Mouse (Mus musculus) left cerebral cortex, postnatal 4 days (tissue): ENCODE data around the gene Gtf3c4. TPM values are rescaled to one million over a fixed set of nuclear protein-coding genes. Genes with fewer than 3 reads are reported as not detected.

ENCODE experiments used
- DNase-seq: peaks from one replicate; pipeline ENCODE4 v3.0.0-alpha.2; 2022
- intact Hi-C: fragments of 180-260 bp; cut with DNase I; formaldehyde crosslinking; loops from one replicate; pipeline ENCODE4 v1.15.1; 2025
- total RNA-seq, 2 experiments: library from RNA; stranded (reverse); gene quantifications; 2 replicates each; pipeline ENCODE4 v1.2.3; 2021

Gene Gtf3c4
- total RNA-seq: 10 to 100 TPM; 46.9 to 52.2 TPM

DNA sequence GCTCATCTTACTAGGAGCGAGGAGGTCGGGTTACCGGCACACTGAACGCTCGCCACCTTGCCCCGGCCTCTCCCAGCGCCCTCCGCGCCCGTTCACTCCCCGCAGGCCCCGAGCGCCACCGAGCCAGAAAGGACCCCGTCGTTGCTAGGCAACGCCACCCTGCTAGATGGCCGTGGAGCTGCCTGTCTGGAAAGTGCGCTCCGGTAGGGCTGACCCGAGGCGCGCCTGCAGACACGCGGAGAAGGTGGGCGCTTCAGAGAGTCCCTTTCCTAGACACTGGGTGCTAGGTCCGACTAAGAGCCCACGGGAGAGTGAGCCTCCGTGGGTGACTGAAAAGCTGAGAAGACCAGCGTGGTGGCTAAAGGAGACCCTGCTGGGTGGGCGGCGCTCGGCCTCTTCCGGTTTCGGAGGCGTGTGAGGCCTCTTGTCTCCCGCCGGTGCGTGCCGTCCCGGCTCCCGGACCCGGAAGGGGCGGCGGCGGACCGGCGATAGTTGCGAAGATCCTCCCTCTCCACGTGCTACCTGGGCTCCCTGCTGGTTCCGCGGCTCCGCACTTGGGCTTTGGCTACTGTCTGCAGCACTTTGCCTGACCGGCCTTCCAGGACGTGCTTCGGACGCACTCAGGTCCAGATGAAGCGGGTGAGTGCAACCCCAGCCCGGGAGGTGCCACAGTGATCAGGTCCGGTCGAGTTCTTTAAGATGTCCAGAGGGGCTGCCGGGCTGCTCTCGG, at the start of gene Gtf3c4, which contains the start of gene Ddx31:
TSS of gene Gtf3c4 (minus strand) at position 139 of the 730 bp plus-strand sequence.
TSS of gene Ddx31 (plus strand) at position 185 of the 730 bp plus-strand sequence.
- intact Hi-C loops: loop anchor here (5.0 to 10.0 kb wide), 2 partner anchors 83 to 156 kb away; no protein-coding TSS in a partner anchor

DNA sequence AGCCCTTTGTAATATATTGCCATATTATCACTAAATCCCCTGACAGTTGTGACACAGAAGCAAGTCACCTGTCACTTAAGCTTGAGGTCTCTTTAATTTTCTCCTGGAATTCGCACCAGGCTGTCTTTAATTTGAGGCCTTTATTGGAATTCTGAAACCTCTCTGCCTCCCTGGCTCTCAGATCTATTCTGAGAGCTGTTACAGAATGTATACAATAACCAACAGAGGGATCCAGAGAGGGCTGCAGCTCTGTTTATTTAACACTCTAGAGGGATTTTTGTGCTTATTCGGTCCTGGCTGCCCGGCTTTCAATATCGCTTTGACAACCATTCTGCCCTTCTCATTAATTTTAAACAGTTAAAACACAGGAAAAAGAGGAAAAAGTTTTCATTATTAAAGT, 44.8 kb upstream of the Gtf3c4 start:
- DNase-seq: no peak
- intact Hi-C loops: no loop called here

More for the DNA sequence above, at the start of gene Gtf3c4, which contains the start of gene Ddx31:
- peak; percentile 95 for DNase-seq

DNA sequence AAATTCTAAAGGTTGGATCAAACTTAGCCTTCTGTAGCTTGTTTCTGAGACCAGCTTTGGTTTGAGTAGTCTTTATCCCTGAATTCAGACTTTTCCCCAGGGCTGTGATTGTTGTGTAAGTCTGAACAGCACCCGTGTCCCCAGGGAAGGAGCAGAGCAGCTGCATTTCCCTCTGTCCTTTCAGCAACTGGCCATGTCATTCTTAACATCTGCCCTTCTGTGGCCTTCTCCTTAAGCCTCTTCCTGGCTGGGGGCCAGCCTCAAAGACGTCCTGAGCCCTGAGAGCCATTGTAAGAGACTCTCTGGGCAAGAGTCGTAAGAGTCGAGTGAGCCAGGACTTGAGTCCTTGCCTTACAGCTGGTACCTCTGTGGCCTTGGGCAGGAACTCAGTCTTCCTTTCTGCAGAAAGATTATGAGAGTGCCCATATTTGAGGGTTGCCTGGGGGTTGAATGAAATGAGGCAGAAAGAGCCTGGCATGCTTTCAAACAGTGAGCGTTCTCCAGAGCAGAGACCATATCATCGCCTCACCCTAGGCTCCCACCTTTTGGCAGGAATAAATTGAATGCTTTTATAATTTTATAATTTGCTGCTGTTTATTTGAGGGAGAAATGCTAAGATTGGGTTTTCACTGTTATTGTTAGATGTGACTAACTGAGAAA, 42.8 kb upstream of the Gtf3c4 start:
- intact Hi-C loops: no loop called here
- DNase-seq: peak; percentile 52

GRCm38 (mm10) chr2:28882047-28882446, 41.9 kb upstream of the Gtf3c4 start:
- no peak for DNase-seq
- intact Hi-C loops: no loop called here

DNA sequence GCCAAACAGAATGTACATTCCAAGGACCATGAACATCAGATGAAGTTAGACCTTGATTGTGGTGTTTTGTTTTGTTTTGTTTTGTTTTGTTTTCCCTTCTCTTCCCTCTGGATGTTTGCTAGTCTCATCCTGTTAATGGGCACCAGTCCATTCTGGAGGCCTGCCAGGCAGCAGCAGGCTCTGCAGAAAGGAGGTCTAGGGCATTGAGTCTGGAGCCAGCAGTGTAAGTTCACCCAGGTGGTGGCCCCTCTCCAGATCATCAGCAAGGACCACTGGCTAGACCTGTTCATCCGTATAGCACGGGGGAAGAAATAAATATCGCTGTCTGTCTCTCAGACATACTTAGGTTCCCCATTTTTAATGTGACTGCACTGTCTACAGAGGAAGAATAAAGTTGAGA, 41.1 kb upstream of the Gtf3c4 start:
- peak; percentile 94 for DNase-seq
- intact Hi-C loops: no loop called here

DNA sequence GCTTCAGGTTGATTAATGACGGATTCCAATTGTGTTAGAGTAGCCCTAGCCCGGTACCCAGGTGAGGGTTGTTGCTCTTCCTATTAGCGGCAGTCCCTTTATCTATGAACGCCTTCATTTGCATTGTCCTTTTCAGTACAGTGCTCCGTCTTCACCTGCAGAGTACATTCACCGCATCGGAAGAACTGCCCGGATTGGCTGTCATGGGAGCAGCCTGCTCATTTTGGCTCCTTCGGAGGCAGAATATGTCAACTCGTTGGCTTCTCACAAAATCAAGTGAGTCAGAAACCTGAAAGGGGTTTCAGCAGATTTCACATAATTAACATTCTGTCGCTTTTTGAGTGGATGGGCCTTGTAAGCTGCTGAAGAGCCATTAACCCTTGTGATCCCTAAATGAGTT, 35.4 kb upstream of the Gtf3c4 start:
- intact Hi-C loops: no loop called here
- no peak for DNase-seq

GRCm38 (mm10) chr2:28867495-28867894, 27.3 kb upstream of the Gtf3c4 start:
- intact Hi-C loops: no loop called here
- DNase-seq: peak; percentile 91

- intact Hi-C loops: no loop called here
Measured at GRCm38 (mm10) chr2:28863857-28864256, 23.7 kb upstream of the Gtf3c4 start.

GRCm38 (mm10) chr2:28860678-28861423, 20.7 kb upstream of the Gtf3c4 start:
- intact Hi-C loops: no loop called here
- DNase-seq: peak; percentile 79

More at GRCm38 (mm10) chr2:28863857-28864256, 23.7 kb upstream of the Gtf3c4 start:
- DNase-seq: no peak

- intact Hi-C loops: no loop called here
- DNase-seq: no peak
Measured at GRCm38 (mm10) chr2:28859303-28859702, 19.1 kb upstream of the Gtf3c4 start.

DNA sequence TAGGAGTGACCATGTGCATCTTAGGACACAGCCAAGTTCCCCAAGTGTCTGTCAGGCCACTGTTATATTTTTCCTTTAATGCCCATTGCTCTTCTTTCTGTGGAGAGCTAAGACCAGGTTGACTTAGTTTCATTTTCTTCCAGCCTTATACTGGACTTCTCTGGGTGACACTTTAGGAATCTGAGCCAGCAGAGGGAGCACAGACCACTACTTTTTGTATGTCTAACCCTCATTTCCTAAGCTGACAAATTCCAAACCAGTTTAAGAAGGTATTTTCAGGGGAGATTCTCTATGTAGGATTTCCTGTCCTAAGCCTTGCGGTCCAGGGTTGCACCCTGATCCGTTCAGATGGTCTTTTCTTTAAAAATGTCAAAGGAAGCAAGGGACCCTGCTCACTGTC, 15.6 kb upstream of the Gtf3c4 start:
- intact Hi-C loops: no loop called here
- DNase-seq: peak; percentile 36

DNA sequence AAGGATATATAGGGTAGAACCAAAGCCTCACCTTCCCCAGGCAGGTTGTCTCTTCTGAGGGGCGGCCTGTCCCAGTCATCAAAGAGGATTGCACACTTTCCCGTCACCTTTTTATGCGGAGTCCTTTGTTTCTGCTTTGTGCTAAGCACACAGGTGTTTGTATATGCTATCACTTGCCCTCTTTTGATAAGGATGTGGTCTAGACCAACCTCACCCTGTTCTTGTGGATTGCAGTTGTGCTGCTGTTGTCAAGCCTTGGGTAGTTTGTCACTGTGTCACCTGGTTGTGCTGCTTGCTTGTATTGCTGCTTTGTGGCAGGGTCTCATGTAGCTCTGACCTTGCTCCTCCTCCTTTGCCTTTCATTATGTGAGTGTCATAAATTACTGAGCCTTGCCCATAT, 12.4 kb upstream of the Gtf3c4 start:
- intact Hi-C loops: no loop called here
- no peak for DNase-seq

DNA sequence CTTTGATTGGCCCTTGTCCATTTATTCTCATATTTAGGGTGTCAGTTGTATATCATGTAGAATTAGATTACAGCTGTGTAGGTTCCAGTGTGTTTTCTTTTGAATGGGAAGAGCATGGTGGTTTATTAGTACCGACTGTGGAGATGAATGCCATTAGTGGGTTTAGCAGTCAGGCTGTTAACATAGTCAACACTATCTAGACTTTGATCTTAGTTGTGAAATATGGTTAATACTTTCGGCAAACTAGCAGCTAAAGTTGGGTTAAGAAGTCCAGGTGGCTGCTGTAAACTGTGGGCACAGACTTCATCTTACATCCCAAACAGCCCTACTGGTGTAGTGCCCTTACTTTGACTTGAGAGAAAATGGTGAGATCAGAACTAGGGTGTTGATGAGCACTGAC, 8.7 kb upstream of the Gtf3c4 start:
- intact Hi-C loops: loop anchor here (10.0 kb wide), 1 partner anchor 164 kb away; no protein-coding TSS in a partner anchor
- DNase-seq: no peak

- intact Hi-C loops: loop anchor here (5.0 to 10.0 kb wide), 2 partner anchors 85 to 157 kb away; no protein-coding TSS in a partner anchor
Measured at GRCm38 (mm10) chr2:28842042-28842441, 1.9 kb upstream of the Gtf3c4 start.

GRCm38 (mm10) chr2:28839501-28840221, 499 bp downstream of the Gtf3c4 start:
- peak; percentile 18 for DNase-seq
- intact Hi-C loops: loop anchor here (5.0 to 10.0 kb wide), 2 partner anchors 82 to 155 kb away; no protein-coding TSS in a partner anchor

More at GRCm38 (mm10) chr2:28842042-28842441, 1.9 kb upstream of the Gtf3c4 start:
- no peak for DNase-seq

GRCm38 (mm10) chr2:28836181-28836940, 3.8 kb downstream of the Gtf3c4 start:
- DNase-seq: peak; percentile 60
- intact Hi-C loops: no loop called here

DNA sequence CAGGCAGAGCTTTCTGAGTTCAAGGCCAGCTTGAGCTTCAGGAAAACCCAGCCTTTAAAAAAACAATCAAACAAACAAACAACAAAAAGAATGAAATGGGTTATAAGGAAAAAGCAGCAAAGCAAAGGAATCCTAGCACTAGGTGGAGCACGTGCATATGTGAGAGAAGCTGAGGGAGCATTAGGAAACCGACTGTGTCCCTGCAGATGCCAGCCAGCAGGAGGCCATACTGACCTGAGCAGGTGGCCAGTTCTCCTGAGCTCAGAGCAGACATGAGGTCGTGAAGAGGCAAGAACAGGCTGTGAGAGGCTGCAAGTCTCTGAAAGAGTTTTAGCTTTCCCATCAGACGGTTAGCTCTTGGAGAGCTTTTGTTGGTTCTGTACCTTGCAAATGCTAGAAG, 10.9 kb downstream of the Gtf3c4 start:
- intact Hi-C loops: no loop called here
- DNase-seq: no peak

- no peak for DNase-seq
- intact Hi-C loops: no loop called here
Measured at GRCm38 (mm10) chr2:28818866-28819265, 21.3 kb downstream of the Gtf3c4 start.

DNA sequence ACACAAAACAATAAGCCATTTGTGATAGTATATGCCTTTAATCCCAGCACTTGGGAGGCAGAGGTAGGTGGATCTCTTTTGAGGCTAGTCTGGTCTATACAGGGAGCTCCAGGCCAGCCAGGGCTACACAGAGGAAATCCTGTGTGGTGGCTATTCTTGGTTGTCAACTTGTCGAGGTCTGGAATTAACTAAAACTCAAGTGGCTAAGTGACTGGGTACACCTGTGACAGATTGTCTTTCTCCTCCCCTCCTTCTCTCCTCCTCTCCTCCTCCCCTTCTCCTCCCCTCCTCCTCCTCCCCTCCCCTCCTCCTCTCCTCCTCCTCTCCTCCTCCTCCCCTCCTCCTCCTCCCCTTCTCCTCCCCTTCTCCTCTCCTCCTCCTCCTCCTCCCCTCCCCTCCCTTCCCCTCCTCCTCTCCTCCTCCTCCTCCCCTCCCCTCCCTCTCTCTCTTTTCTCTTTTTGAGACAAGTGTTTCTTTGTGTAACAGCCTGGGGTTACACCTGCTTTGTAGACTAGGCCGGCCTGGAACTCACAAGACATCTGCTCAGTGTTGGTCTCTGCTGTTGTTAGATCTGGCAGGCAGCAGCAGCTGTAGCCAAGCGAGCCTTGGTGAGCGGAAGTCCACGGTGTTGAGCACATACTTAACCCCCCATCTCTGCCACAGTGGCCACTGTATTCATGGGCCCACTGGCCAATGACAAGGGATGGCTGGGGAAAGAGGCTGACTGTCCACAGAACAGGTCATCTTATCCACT, 29.7 kb downstream of the Gtf3c4 start:
- intact Hi-C loops: no loop called here
- DNase-seq: no peak
